8 mouse cellular contexts compared by ENCODE assay signal in genomic region chr10:115313641-115314286, GRCm38 (mm10). TPM values are rescaled to one million over a fixed set of nuclear protein-coding genes. Genes with fewer than 3 reads are reported as not detected.
DNase-seq lines count a peak whose midpoint lies in the region; ATAC-seq lines count a peak whose summit lies in the region.

No protein-coding gene starts in this region.

- no peaks in the 10 kb centered on the region for H3K36me3 ChIP-seq in neural tube, embryonic 11.5 days (ENCODE audit: control insufficient read depth, insufficient read depth, low read length)
- 0 out of 2 replicates have a peak, but pooled peaks cover 3% of the 10 kb centered on the region for H3K36me3 ChIP-seq in hindbrain, embryonic 10.5 days
- no peaks in the 10 kb centered on the region for H3K36me3 ChIP-seq in limb, embryonic 13.5 days
- H3K36me3 ChIP-seq in stomach, embryonic 16.5 days (ENCODE audit: control insufficient read depth, insufficient read depth, low read length) = no peaks in the 10 kb centered on the region

- H3K27me3 ChIP-seq in neural tube, embryonic 11.5 days (ENCODE audit: control insufficient read depth, insufficient read depth, low read length) = no peaks in the 10 kb centered on the region
- H3K27me3 ChIP-seq in hindbrain, embryonic 10.5 days (ENCODE audit: insufficient read depth, poor library complexity, severe bottlenecking) = no peaks in the 10 kb centered on the region
- H3K27me3 ChIP-seq in limb, embryonic 13.5 days = no peaks in the 10 kb centered on the region
- H3K27me3 ChIP-seq in stomach, embryonic 16.5 days (ENCODE audit: control insufficient read depth, insufficient read depth, low read length) = no peaks in the 10 kb centered on the region

- peak overlapping the region; percentile 62 for H3K4me2 ChIP-seq in neural tube, embryonic 11.5 days (ENCODE audit: low read depth)
- H3K4me2 ChIP-seq in limb, embryonic 13.5 days (replicated peaks) = peak overlapping the region; percentile 91
- H3K4me2 ChIP-seq in stomach, embryonic 16.5 days (ENCODE audit: low read depth, low read length) = peak overlapping the region; percentile 78

- no peaks in the 10 kb centered on the region for H3K9me3 ChIP-seq in neural tube, embryonic 11.5 days (ENCODE audit: control insufficient read depth, low read length)
- H3K9me3 ChIP-seq in hindbrain, embryonic 10.5 days = no peaks in the 10 kb centered on the region
- no peaks in the 10 kb centered on the region for H3K9me3 ChIP-seq in limb, embryonic 13.5 days
- H3K9me3 ChIP-seq in stomach, embryonic 16.5 days (replicated peaks; ENCODE audit: control insufficient read depth, low read length) = no peaks in the 10 kb centered on the region

- no peak for DNase-seq in neural tube, embryonic 11.5 days (ENCODE audit: low spot score)
- no peak for DNase-seq in neural tube, embryonic 10.5 days (ENCODE audit: extremely low spot score, low spot score)
- no peak for DNase-seq in hindbrain, embryonic 10.5 days (ENCODE audit: low spot score)
- DNase-seq in gastrocnemius, adult 8-10 months (ENCODE audit: low spot score in 2 of 2) = no peak
- DNase-seq in frontal cortex, adult 2 months (ENCODE audit: extremely low spot score in 1 of 2, low spot score in 1 of 2) = no peak
- no peak for DNase-seq in cerebellum, adult 9-11 months

- WGBS in neural tube, embryonic 11.5 days = 79% methylated on average over 14 of the region's 14 CpGs
- 82% methylated on average over 14 of the region's 14 CpGs for WGBS in hindbrain, embryonic 10.5 days
- WGBS in limb, embryonic 13.5 days = 66% methylated on average over 14 of the region's 14 CpGs
- WGBS in stomach, embryonic 16.5 days = 69% methylated on average over 14 of the region's 14 CpGs

- no peak overlapping the region for H3K9ac ChIP-seq in neural tube, embryonic 11.5 days (ENCODE audit: low read length)
- H3K9ac ChIP-seq in limb, embryonic 13.5 days = peak overlapping the region; percentile 88
- peak overlapping the region; percentile 94 for H3K9ac ChIP-seq in stomach, embryonic 16.5 days (ENCODE audit: low read length)

- peaks cover 12% of the 10 kb centered on the region for H3K4me1 ChIP-seq in neural tube, embryonic 11.5 days (ENCODE audit: control insufficient read depth, insufficient read depth, low read length)
- H3K4me1 ChIP-seq in hindbrain, embryonic 10.5 days (replicated peaks) = peaks cover 36% of the 10 kb centered on the region
- H3K4me1 ChIP-seq in limb, embryonic 13.5 days = peaks cover 24% of the 10 kb centered on the region
- peaks cover 20% of the 10 kb centered on the region for H3K4me1 ChIP-seq in stomach, embryonic 16.5 days (ENCODE audit: control insufficient read depth, insufficient read depth, low read length)

- H3K4me3 ChIP-seq in neural tube, embryonic 11.5 days (ENCODE audit: low read depth, low read length) = peak overlapping the region; percentile 95
- peak overlapping the region; percentile 93 for H3K4me3 ChIP-seq in hindbrain, embryonic 10.5 days
- H3K4me3 ChIP-seq in limb, embryonic 13.5 days = peak overlapping the region; percentile 92
- peak overlapping the region; percentile 82 for H3K4me3 ChIP-seq in stomach, embryonic 16.5 days (replicated peaks; ENCODE audit: low read length)

- H3K27ac ChIP-seq in neural tube, embryonic 11.5 days (ENCODE audit: low read depth, low read length) = no peak overlapping the region
- no peak overlapping the region for H3K27ac ChIP-seq in hindbrain, embryonic 10.5 days
- no peak overlapping the region for H3K27ac ChIP-seq in limb, embryonic 13.5 days
- no peak overlapping the region for H3K27ac ChIP-seq in stomach, embryonic 16.5 days (ENCODE audit: low read length)

- ATAC-seq in neural tube, embryonic 11.5 days (ENCODE audit: insufficient read depth, low FRiP score, low TSS enrichment) = no peak
- ATAC-seq in limb, embryonic 13.5 days (ENCODE audit: low FRiP score, low read depth) = no peak
- no peak for ATAC-seq in stomach, embryonic 16.5 days (ENCODE audit: insufficient read depth, low FRiP score)

RNA-seq across cellular contexts. Expression of gene Rab21, which starts 1.6 kb away (rescaled TPM):
- polyA plus RNA-seq in neural tube, embryonic 11.5 days (2014; fragmentation: Nextera tagmentation; extraction: Ambion mirVana) = 19.2 and 19.8 TPM in 2 replicates
- polyA plus RNA-seq in hindbrain, embryonic 10.5 days (2016; fragmentation: Nextera tagmentation; extraction: Ambion mirVana) = 3.4 and 3.8 TPM in 2 replicates
- 4.2 and 4.8 TPM in 2 replicates for polyA plus RNA-seq in limb, embryonic 13.5 days (2015; fragmentation: Nextera tagmentation; extraction: Ambion mirVana)
- polyA plus RNA-seq in stomach, embryonic 16.5 days (2015; fragmentation: Nextera tagmentation; extraction: Ambion mirVana) = 3.6 and 4.2 TPM in 2 replicates
- 10 to 100 TPM; 51.9 to 61.4 (median 57.4) TPM for total RNA-seq in gastrocnemius, adult 8-10 months (2022)
- 43.9 and 45.1 TPM in 2 replicates for polyA plus RNA-seq in frontal cortex, adult 2 months (2012; rRNA removed)

RNA-seq across cellular contexts. Expression of gene Tmem19, which starts 48.5 kb away (rescaled TPM):
- polyA plus RNA-seq in neural tube, embryonic 11.5 days (2014; fragmentation: Nextera tagmentation; extraction: Ambion mirVana) = 36.7 and 39.7 TPM in 2 replicates
- 33.9 and 35.8 TPM in 2 replicates for polyA plus RNA-seq in hindbrain, embryonic 10.5 days (2016; fragmentation: Nextera tagmentation; extraction: Ambion mirVana)
- polyA plus RNA-seq in limb, embryonic 13.5 days (2015; fragmentation: Nextera tagmentation; extraction: Ambion mirVana) = 25.3 and 27.7 TPM in 2 replicates
- polyA plus RNA-seq in stomach, embryonic 16.5 days (2015; fragmentation: Nextera tagmentation; extraction: Ambion mirVana) = 28.5 and 33.7 TPM in 2 replicates
- 10 to 100 TPM; 12.2 to 22.6 (median 14.9) TPM for total RNA-seq in gastrocnemius, adult 8-10 months (2022)
- polyA plus RNA-seq in frontal cortex, adult 2 months (2012; rRNA removed) = 32.6 and 33.4 TPM in 2 replicates
